Mouse (Mus musculus) hematopoietic stem cell, adult 5-6 weeks (primary cell): ENCODE data around the gene Lrit3. TPM values are rescaled to one million over a fixed set of nuclear protein-coding genes. Genes with fewer than 3 reads are reported as not detected.
"Not testable (repeated sequence)": the region's sequence is repeated elsewhere in the genome, so short reads cannot be mapped to it uniquely, and the experiment has no call there.

Experiments
- ATAC-seq, 2 experiments: fragments of 125-278 bp in 1 of 2; replicated peaks in 1 of 2; 2 replicates each; pipeline ENCODE4 v1.8.0; 2016 to 2017; ENCODE audit warnings: inconsistent platforms in 2 of 2, mild to moderate bottlenecking in 2 of 2, moderate number of reproducible peaks in 2 of 2, low read depth in 1 of 2, moderate TSS enrichment in 1 of 2; ENCODE audit not compliant: low FRiP score in 2 of 2, poor library complexity in 2 of 2, severe bottlenecking in 2 of 2, insufficient read depth in 1 of 2, low TSS enrichment in 1 of 2
- total RNA-seq: library from RNA; stranded (forward); fragments of 172-1452, 232-1000 nt; gene quantifications from 2 replicates; pipeline ENCODE4 v1.2.3, GENCODE M21; 2017

Lrit3 gene
- total RNA-seq, 1 experiment from 2014 or later = not detected

DNA sequence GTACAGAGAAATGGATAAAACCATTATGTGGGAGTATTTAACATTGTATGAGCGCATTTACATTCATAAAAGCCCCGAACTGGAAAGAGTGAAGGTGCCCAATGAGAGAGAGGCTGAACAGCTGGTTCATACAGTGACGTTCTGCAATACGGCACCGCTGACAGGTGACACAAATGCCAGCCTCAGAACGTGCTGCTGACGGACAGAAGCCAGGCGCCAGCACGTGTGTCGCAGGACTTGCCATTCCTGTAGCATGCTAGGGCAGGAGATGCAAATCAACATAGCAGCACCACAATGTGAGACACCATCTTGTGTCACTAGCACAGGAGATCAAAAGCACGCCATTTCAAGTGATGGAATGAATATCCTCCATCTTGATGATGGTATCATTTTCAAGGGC lies 5.3 kb downstream of the Lrit3 start:
- no peak for ATAC-seq

DNA sequence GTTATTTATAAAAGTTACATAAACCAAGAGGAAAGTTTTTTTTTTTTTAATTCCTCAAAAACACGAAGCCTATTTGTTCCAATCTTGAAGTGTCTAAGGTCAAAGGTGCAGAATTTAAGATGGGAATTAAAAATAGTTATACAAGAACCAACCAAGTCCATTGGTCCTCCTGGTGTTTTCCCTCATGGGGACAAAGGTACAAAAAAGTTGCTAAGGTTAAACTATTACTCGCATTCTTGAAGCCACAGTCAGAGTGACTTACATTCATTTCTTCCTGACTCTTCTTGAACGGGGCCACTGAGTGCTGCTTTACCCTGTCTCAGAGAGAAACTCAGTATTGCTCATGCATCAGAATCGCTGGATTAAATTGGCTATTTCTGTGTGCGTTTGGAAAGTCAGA lies 6.5 kb downstream of the Lrit3 start:
- ATAC-seq = no peak

DNA sequence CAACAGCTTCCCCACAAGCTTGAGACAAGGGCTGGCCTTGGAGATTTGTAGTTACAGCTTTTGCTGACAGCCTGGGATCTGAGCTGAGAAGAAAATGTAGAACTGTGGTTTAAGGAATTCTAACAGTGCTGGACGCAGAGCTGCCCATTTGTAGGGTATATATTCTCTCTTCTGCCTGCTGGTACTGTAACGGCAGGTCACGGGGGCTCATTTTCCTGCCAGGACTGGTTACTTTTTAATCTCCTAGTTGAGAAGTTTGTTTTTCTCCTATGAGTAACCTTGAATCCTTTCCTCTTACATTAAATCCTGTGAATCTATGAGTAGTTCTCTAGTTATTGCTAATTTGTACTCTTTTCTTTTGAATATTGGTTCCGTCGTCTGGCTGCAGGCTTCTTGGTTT lies 10.0 kb downstream of the Lrit3 start:
- ATAC-seq = no peak

DNA sequence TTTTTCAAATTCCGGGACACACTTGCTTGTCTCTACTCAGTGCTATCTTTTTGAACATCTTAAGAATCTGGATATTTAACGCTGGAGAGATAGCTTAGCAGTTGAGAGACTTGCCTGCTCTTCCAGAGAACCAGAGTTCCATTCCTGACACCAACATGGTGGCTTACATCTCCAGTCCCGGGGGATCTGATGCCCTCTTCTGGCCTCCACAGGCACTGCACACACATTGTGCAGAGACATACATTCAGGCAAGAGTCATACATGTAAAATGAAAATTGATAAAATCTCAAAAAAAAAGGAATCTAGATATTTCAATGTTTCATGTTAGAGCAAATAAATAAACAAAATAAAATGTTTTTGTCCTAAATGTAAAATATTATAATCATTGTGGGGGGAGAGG lies 21.1 kb downstream of the Lrit3 start:
- ATAC-seq = no peak

DNA sequence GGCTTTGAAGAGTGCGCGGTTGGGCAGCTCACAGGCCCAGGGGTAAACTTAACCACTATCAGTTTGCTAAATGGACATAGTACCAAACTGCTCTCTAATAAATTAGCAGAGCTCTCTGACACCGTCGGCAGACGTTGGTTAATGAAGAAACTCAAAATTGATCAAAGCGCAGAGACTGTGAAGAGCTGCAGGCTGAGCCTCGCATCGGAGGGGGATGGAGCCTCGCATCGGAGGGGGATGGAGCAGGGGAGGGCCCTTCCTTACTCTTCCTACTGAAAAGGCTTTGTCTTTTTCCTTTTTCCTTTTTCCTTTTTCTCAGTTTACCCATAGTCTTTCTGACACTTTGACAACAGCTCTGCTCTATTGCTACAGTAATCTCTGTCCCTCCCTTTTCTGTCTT lies 22.4 kb downstream of the Lrit3 start:
- no peak for ATAC-seq

DNA sequence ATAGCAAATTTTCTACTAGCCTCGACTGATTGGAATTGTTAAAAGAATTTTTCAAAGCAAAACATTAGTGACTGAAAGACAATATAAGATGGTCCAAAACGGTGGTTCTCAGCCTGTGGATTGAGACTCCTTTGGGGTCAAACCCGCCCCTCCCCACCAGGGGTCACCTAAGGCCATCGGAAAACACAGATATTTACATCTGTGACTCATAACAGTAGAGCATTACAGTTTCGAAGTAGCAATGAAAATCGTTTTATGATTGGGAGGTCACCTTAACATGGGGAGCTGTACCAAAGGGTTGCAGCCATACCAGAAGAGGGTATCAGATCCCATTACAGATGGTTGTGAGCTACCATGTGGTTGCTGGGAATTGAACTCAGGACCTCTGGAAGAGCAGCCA lies 32.6 kb downstream of the Lrit3 start:
- no peak for ATAC-seq

DNA sequence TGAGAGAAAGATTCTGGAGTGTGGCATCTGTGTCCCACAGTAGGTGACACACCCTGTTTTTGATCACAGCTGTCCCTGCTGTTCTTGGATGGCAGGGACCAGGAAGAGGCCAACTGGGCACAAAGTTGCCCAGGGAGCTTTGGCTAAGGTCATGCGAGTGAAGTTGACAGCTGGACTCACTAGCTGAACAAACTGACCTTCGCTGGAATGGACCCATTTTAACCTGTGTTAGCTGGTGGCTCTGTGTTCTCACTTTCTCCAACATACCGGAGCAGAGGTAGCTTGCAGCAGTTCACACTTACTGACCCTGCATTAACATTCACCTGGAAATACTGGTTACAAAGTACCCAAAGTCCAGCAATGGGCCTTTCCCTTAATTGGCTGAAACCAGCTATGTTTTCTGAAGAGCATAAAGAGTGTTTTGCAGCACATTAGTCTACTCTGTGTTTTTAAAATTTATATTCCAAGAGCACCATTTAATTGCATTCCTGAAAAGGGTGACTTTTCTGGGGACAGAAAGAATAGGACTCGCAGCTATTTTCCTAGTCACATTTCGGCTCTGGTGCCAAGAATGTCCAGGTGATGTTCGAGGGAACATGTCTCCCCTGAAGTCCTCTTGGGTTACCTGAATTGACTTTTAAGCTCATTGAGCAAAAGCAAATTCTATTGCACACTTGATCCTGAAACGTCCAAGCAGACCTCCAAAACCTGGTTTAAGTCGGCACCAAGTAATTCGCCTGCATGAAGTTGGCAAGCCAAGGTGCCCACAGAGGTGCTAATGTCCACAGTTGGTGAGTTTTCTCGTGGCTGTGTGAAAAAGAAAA lies 36.6 kb downstream of the Lrit3 start:
- ATAC-seq = no peak

DNA sequence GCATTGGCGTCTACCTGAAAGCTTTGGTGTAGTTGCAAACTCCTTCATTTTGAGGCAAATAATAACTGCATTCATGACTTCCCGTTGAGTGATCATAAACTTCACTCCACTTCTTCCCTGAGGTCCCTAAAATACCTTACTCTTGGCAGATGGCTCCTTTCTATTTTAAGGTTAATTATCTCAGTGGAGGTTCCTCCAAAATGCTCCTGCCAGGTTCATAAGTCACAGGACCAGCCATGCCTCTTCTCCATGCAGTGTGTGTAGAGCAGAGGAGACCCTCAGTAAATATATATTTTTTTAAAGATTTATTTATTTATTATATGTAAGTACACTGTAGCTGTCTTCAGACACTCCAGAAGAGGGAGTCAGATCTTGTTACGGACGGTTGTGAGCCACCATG lies 37.7 kb downstream of the Lrit3 start:
- ATAC-seq = no peak

DNA sequence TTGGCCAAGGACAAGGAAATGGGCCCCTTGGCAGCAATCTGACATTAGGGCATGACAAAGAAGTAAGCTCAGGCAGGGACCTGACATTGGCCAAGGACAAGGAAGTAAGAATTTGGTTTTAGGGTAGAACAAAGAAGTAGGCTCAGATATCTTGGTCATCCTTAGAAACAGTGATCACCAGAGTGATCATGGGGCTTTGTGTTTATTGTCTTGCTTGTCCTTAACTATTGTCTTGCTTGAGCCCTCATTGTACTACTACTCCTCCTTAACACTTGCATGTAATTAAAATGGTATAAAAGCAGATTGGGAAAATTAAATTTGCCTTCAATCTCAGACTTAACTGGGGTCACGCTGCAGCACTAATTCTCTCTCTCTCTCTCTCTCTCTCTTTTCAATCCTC lies 46.2 kb downstream of the Lrit3 start:
- ATAC-seq = not testable (repeated sequence)

DNA sequence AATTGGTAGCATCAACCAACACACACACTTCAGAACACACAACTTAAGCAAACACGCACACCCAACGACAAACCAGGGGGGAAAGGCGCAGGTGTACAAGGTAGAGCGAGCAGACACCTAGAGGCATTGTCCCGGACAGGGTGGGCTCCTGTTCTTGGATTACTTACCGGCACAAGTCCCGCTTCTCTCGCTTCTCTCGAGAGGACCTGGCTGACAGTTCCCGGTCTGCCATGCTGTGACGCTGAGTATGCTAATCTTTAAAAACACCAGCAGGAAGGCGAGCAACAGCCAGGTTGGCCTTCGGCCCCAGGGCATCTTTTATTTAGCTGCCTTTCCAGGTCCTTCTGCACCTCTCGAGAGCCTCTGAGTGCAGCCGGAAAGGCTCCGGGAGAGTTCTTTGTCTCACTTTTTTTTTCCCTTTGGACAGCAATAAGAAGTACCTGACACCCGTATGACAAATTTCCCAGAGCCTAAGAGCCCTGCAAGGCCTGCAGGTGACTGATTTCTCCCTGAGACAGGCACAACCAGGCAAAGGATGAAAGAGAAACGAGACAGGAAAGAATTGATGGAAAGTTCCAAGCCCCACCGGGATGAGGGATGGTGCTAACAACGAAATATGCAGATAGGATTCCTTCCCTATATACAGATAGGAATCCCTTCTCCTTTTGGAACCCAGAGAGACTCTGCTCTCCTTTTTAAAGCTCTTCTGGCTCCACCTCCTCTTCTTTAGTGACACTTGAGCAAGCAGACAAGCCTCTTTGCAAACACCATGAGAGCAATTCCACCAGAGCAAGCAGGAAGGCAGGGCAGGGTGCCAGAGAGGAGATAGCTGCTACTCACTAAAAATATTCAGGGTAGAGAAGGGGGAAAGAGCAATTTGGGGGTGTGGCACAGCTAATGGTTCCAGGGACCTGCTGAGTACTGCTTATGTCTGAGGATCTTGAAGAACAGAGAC lies 48.9 kb downstream of the Lrit3 start, which contains the start of gene Egf:
Gene Egf (minus strand): TSS at position 667 of the 955 bp plus-strand sequence.
- ATAC-seq = peak; percentile 32 to 56; a peak in 1 of 4 replicates

DNA sequence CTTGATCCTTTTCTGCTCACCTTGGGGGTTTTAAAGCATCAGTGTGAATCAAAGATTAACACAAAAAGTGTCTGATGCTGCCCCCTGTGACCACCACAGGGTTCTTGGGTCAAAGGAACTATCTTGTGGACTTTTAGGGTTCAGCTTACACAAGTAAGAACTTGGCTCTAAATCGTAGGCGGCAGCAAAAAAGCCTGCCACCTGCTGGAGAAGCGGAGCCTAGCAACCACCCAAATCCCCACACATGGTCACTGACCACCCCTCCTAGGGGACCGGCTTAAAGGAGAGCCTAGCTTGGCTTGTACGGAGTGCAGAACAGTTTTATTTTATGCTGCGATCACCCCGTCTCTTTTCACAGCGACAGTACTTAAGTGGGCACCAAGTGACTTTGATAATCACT lies 59.0 kb downstream of the Lrit3 start:
- peak; percentile 53 to 65; a peak in 2 of 4 replicates for ATAC-seq

DNA sequence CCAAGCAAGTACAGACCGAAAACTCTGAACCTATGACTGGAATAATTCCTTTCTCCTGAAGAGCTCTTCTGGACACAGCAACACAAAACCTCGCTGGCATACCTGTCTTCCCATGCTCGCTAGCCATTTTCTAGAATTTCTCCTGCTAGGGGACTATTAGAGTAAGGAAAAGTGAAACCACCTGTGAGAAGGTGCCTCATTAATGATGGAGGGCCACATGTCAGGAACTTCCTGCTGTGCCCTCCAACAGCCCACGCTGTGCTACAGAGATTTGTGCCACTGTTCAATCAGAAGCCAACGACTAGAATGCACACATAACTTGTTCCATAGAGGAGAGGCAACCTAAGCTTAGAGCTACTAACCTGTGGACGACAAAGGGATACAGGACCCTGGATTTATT lies 61.0 kb downstream of the Lrit3 start:
- no peak for ATAC-seq

DNA sequence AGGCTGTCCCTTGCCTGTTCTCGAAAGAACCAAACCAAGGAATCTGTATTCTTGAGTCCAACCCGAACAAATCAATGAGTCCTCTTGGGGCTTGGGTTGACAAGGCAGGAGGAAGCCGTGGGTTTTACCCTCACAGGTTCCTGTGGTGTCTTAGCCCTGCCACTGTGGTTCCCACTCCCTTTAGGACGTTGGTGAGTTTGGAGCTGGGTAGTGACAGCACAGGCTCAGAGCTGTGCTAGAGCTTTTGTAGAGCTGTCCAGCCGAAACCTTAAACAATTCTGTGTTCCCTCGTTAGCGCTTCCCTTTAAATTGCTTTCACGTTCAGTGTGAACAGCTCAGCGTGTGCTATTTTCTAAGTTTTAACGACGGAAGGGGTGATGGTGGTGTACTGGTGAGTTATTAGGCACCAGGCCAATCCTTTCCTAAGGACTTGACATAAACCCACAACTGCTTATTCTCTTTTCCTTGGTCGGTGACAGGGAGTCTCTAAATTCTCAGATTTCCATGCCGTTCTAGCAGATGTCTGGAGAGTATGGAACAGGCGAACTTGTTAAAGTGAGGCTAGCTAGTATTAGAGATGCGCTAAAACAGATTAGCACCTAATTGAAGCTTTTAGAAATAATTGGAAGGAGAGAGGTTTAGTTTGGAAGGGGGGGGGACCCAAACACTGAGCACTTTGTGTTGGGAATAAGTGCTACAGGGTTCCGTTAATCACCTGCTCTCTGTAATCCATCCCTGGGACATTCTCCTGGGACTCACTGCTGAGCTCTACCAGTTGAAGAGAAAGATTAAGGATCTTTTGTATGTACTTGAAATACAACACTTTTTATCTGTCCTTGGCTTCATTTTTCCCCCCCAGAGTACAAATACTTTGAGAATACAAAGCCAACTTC lies 65.3 kb downstream of the Lrit3 start:
- peak in 1 of 2 experiments; percentile 17; a peak in 1 of 4 replicates for ATAC-seq

Other genes with a start within 250 kb of the Lrit3 start
- 0.94 and 1.8 TPM in 2 replicates for gene Egf, start 48.7 kb downstream of the Lrit3 start, total RNA-seq
- gene Rrh, start 18.6 kb upstream of the Lrit3 start, total RNA-seq = 0.55 TPM in 1 of 2 replicates, not detected in the other
- gene Gar1, start 27.4 kb upstream of the Lrit3 start, total RNA-seq = 24.8 and 56.9 TPM in 2 replicates
- gene Cfi, start 31.9 kb upstream of the Lrit3 start, total RNA-seq = not detected in 2 replicates
- 11.7 and 29.2 TPM in 2 replicates for gene Pla2g12a, start 74.6 kb upstream of the Lrit3 start, total RNA-seq
- 23.5 and 27.0 TPM in 2 replicates for gene Casp6, start 97.4 kb upstream of the Lrit3 start, total RNA-seq
- gene Mcub, start 166.2 kb upstream of the Lrit3 start, total RNA-seq = 1.7 and 3.6 TPM in 2 replicates